Mouse (Mus musculus) megakaryocyte-erythroid progenitor cell, adult 5 weeks (primary cell): Measurements from ENCODE around the gene Zfp708. TPM values are rescaled to one million over a fixed set of nuclear protein-coding genes. Genes with fewer than 3 reads are reported as not detected.

Source experiments
- polyA plus RNA-seq: library from polyadenylated mRNA; stranded (reverse); fragments of >175 nt; gene quantifications from 2 replicates; pipeline ENCODE4 v1.2.3, GENCODE M21; 2012

Zfp708 gene
- 0.04 and 0.05 TPM in 2 replicates for polyA plus RNA-seq

DNA sequence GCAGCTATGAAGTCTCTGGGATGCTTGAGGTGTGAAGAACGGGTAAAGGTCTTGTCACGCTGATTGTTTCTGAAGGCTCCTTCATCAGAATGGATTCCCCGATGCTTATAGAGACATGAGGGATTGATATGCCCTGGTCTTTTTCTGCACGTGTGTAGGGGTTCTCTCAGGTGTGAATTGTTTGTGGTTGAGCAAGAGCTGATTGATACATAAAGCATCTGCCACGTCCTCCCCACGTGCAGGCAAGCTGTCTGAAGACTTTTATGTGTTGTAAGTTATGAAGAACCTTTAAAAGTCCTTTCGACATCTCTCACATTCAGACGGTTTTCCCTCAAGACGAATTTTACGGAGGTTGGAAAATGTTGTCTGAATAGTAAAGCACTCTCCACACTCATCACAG lies at the start of gene Zfp708:
Gene Zfp708, minus strand, starts transcription at position 101 of the 400 bp plus-strand sequence.

DNA sequence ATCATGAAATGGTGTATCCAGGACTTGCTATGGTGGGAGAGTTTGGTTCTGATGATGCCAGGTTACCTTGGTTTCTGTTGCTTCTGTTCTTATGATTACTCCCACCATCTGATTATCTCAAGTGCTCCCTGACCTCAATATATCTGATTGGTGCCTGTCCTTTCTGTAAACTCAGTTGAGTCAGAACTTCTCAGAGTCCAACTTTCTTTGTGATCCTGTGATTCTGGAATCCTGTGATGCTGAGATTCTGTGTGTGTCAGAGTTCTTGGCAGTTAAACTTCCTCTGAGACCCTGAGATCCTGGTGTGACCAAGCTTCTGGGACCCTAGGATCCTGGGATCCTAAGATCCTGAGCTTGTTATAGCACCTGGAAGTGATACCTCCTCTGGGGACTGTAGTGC lies 23.6 kb upstream of the Zfp708 start, which contains the start of gene Zfp759:
Gene Zfp759, plus strand, starts transcription at position 301 of the 400 bp plus-strand sequence.

DNA sequence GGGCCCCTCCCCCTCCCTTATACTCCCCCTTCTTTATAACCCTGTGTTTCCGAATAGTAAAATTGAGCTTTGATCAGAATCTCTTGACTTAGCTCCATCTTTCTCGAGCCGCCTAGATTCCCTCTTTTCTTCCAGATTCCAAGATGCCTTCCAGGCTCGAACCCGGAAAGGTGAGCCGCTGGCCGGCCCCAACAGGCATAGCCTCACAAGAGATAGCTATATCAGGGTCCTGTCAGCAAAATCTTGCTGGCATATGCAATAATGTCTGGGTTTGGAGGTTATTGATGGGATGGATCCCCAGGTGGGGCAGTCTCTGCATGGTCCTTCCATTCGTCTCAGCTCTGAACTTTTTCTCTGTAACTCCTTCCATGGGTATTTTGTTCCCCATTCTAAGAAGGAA lies 18.4 kb upstream of the Zfp708 start, which contains the start of gene Rslcan18:
Gene Rslcan18, minus strand, starts transcription at position 101 of the 400 bp plus-strand sequence.

DNA sequence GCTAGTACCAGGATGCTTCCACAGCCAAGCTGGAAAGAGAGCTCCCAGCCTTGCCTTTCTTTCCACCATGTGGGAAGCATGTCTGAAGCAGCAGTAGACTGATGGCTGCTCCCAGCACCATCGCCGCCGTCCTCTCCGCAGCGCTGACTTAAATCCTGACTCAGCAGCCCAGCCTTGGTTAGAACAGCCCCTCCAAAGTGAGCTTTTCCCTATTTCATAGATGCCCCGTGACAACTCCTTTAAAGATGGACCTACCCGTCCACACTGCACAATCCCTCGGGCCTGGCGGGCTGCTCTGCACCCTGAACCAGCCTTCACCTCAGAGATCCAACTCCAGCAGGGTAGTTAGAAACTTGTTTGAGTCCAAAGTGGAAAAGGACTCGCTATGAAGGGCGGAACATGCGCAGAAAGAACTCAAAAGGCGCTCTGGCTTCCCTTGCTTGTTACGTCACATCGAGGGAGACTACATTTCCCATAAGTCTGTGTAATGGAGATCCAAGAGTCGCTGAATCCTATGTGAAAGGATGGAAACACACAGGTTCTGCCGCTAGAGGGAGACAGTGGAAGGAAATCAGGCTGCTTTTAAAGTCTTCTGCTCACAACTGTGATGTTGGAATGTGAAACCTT lies 10.5 kb upstream of the Zfp708 start, which contains the start of gene Gm28557:
Gene Gm28557, minus strand, starts transcription at position 411 of the 627 bp plus-strand sequence.

DNA sequence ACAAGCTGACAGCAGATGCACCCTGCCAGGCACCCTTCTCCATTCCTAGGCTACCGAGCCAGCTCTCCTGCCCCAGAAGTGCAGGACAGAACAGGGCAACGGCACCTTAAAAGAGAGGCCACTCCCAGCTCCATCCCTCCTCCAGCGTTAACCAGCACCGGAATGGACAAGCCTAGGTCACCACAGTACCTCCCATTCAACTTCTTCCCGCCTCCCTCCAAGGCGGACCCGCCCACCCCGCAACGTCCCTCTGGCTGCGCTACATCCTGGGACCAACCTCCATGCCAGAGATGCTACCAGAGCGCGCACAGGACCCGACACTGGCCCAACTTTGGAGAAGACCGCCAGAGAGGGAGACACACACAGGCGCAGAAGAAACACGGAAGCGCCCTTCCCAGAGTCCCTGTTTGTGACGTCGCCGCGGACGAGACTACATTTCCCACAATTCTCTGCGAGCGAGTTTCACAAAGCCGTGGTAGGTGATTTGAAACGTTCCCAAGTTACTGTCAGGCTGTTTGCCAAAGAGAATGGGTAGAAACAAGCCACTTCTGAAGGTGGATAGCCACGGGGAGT lies 36.9 kb downstream of the Zfp708 start, which contains the start of gene Zfp712:
Gene Zfp712, minus strand, starts transcription at position 385 of the 573 bp plus-strand sequence.

Other genes starting within 250 kb of the Zfp708 start
- gene Gm10767, start 193.1 kb downstream of the Zfp708 start, polyA plus RNA-seq: 0.12 and 0.53 TPM in 2 replicates
- 0.01 and 0.12 TPM in 2 replicates for gene Zfp712, start 36.8 kb downstream of the Zfp708 start, polyA plus RNA-seq
- gene Gm28557, start 10.6 kb upstream of the Zfp708 start, polyA plus RNA-seq: 0.23 and 1.2 TPM in 2 replicates
- gene Rslcan18, start 18.3 kb upstream of the Zfp708 start, polyA plus RNA-seq: not detected in 2 replicates
- 0.02 and 0.29 TPM in 2 replicates for gene Zfp759, start 23.7 kb upstream of the Zfp708 start, polyA plus RNA-seq
- 0.29 and 0.34 TPM in 2 replicates for gene Rsl1, start 75.2 kb upstream of the Zfp708 start, polyA plus RNA-seq
- gene Zfp455, start 96.5 kb upstream of the Zfp708 start, polyA plus RNA-seq: 0.09 and 0.17 TPM in 2 replicates
- gene Zfp458, start 180.5 kb upstream of the Zfp708 start, polyA plus RNA-seq: 0.24 and 0.44 TPM in 2 replicates
- gene Zfp457, start 208.5 kb upstream of the Zfp708 start, polyA plus RNA-seq: 0.27 TPM in 1 of 2 replicates, not detected in the other
- gene Zfp595, start 234.6 kb upstream of the Zfp708 start, polyA plus RNA-seq: 0.06 and 0.29 TPM in 2 replicates